Mouse (Mus musculus) neural tube, embryonic 12.5 days (tissue): ENCODE measurements around the gene Casr. TPM values are rescaled to one million over a fixed set of nuclear protein-coding genes. Genes with fewer than 3 reads are reported as not detected.

Source experiments
- ATAC-seq: fragments of 200-750 bp; cut with Nextera tagmentation; 2 replicates; pipeline ENCODE4 v1.8.0; 2017; ENCODE audit warnings: low read depth, mild to moderate bottlenecking, moderate TSS enrichment, moderate library complexity; ENCODE audit not compliant: low FRiP score
- H3K27ac ChIP-seq: fragments of 300-500 bp; sonication (generic); 2 replicates; pipeline ENCODE4 v1.5.1; 2016
- H3K27me3 ChIP-seq: fragments of 300-500 bp; sonication (generic); replicated peaks from 2 replicates; pipeline ENCODE4 v1.6.1; 2016; ENCODE audit warnings: mild to moderate bottlenecking
- H3K36me3 ChIP-seq: fragments of 300-500 bp; sonication (generic); 2 replicates; pipeline ENCODE4 v1.6.1; 2016; ENCODE audit warnings: mild to moderate bottlenecking
- H3K4me1 ChIP-seq: fragments of 300-500 bp; sonication (generic); 2 replicates; pipeline ENCODE4 v1.6.1; 2016
- H3K4me2 ChIP-seq: fragments of 300-500 bp; sonication (generic); replicated peaks from 2 replicates; pipeline ENCODE4 v1.6.1; 2016; ENCODE audit warnings: mild to moderate bottlenecking
- H3K4me3 ChIP-seq: fragments of 300-500 bp; sonication (generic); 2 replicates; pipeline ENCODE4 v1.5.1; 2016
- H3K9ac ChIP-seq: fragments of 300-500 bp; sonication (generic); 2 replicates; pipeline ENCODE4 v1.6.1; 2016; ENCODE audit warnings: mild to moderate bottlenecking
- H3K9me3 ChIP-seq: fragments of 300-500 bp; sonication (generic); 2 replicates; pipeline ENCODE4 v1.6.1; 2016; ENCODE audit warnings: mild to moderate bottlenecking
- WGBS: fragments of 180-500 bp; shearing (Covaris S2); methylation state at CpG from one replicate; pipeline ENCODE4 v1.1.7; 2016; 5-methylcytosine and 5-hydroxymethylcytosine counted together
- polyA plus RNA-seq: library from polyadenylated mRNA; unstranded; fragments of >200 nt; fragmentation: Nextera tagmentation; extraction: Ambion mirVana; gene quantifications from 2 replicates; pipeline ENCODE4 v1.2.1, GENCODE M21; 2016

The Casr gene
- polyA plus RNA-seq, 1 experiment from 2014 or later: not detected

DNA sequence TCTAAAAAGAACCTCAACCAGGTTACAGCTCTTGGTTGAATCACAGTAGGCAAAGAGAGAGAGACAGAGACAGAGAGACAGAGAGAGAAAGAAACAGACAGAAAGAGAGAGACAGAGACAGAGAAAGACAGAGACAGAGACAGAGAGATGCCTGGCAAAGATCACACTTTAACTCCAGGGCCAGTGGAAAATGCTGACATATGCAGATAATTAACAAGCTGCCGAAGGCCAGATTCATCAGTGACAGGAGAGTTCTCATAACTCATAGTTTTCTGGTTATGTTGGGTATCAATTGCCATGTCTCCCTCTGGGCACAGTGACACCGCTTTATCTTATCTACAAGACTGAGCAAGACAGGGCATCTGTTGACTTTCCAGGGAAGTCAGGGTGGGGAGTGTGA lies 94.0 kb downstream of the Casr start:
- no peaks in the 10 kb centered on the region for H3K9me3 ChIP-seq
- no peak for ATAC-seq
- no peaks in the 10 kb centered on the region for H3K4me1 ChIP-seq

DNA sequence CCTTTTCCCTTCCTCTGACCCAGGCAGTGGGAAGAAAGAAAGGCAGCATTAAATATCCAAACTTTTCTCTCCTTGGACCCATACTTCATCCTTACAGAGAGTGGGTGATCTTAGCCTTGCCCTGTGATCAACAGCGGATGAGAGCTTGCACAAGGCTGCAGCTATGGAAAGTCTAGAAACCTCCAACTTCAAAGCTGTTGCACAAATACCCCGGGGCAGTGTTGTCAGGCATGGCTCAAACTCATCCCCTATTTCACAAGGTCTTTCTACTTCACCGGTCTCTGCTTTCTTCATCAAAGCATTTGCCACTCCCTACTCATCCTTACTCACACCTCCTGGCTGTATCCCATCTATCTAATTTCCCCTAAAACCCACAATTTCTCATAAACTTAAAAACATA lies 96.5 kb downstream of the Casr start:
- no peaks in the 10 kb centered on the region for H3K27me3 ChIP-seq
- 88% methylated on average over 3 of the region's 3 CpGs for WGBS
- H3K4me2 ChIP-seq: no peak overlapping the region
- no peaks in the 10 kb centered on the region for H3K36me3 ChIP-seq
- no peaks in the 10 kb centered on the region for H3K4me1 ChIP-seq
- H3K9me3 ChIP-seq: no peaks in the 10 kb centered on the region
- no peak overlapping the region for H3K4me3 ChIP-seq
- no peak overlapping the region for H3K9ac ChIP-seq
- H3K27ac ChIP-seq: no peak overlapping the region
- no peak for ATAC-seq

More for the DNA sequence above, 94.0 kb downstream of the Casr start:
- no peaks in the 10 kb centered on the region for H3K36me3 ChIP-seq
- H3K27ac ChIP-seq: no peak overlapping the region
- H3K9ac ChIP-seq: no peak overlapping the region
- H3K4me3 ChIP-seq: no peak overlapping the region
- H3K27me3 ChIP-seq: no peaks in the 10 kb centered on the region
- WGBS: 87% methylated on average over 2 of the region's 2 CpGs
- no peak overlapping the region for H3K4me2 ChIP-seq

DNA sequence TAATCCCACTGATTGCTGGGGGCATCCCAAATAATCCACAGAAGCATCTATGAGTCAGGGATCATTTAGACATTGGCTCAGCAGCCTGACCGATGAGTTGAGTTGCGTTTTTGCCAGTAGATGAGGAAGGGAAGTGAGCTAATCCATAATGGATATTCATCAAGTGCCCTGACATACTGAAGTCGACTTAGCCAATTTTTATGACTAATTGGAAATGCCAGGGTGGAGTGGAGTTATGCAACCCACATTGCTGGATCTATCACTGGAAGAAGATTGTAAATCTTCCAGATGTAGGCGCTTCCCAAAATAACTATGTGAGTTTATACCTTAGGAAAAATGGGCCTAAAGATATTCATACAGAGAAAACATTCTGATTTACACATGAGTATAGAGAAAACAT lies 97.9 kb downstream of the Casr start:
- no peaks in the 10 kb centered on the region for H3K36me3 ChIP-seq
- H3K27me3 ChIP-seq: no peaks in the 10 kb centered on the region
- H3K9me3 ChIP-seq: no peaks in the 10 kb centered on the region
- H3K4me3 ChIP-seq: no peak overlapping the region
- WGBS: 87% methylated on average over 4 of the region's 4 CpGs
- H3K27ac ChIP-seq: no peak overlapping the region
- no peak for ATAC-seq
- no peak overlapping the region for H3K9ac ChIP-seq
- no peak overlapping the region for H3K4me2 ChIP-seq
- H3K4me1 ChIP-seq: no peaks in the 10 kb centered on the region

DNA sequence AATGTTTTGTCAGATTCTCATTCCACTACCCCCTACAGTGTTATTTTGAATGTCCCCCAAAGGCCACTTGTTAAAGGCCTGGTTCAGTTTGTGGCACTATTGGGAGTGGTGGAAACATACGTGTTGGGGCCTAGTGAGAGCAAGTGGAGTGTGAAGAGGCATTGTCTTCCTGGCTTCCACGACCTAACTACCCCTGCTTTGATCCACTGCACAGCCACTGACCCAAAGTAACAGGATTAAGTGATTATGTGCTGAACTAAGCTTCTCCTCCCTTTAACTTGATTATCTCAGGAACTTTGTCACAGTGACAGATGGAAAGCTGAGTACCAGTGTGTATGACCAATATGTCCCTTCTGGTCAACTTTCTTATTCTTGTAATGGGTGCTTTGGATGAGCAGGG lies 101.5 kb downstream of the Casr start:
- Histone ChIP-seq H3K4me2 (no peak overlapping the region), H3K9me3 (no peaks in the 10 kb centered on the region), H3K27ac (no peak overlapping the region), H3K36me3 (no peaks in the 10 kb centered on the region), H3K27me3 (no peaks in the 10 kb centered on the region), H3K4me3 (no peak overlapping the region), H3K9ac (no peak overlapping the region), H3K4me1 (no peaks in the 10 kb centered on the region)
- ATAC-seq: no peak
- 16% methylated on average over 2 of the region's 2 CpGs for WGBS

DNA sequence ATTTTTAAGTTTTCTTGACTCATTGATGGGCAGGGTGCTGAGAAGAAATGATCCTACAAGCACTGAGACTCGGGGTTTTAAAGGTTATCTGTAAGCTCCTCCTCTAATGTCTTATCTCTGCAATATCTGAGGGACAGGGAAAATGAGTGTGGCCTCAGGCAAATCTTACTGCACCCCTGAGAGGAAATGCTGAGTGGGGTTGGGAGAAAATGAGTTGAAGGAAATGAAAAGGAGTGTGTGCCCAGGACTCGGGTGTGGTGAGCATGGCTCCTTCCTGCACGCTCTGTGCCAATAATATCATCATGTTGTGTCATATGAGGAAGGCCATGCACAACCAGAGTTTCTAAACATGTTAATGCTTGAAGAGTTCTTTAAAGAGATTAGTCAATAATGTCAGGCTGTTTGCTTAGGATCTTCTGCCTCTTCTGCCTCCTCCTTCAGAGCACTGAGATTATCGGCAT lies 106.6 kb downstream of the Casr start, which contains the start of gene Stfa3:
Stfa3 (minus strand) TSS at position 51 of the 461 bp plus-strand sequence.
- no peaks in the 10 kb centered on the region for H3K27me3 ChIP-seq
- no peaks in the 10 kb centered on the region for H3K9me3 ChIP-seq
- ATAC-seq: no peak
- WGBS: 91% methylated on average over 4 of the region's 4 CpGs
- H3K4me3 ChIP-seq: no peak within 1 kb of the TSS
- H3K4me1 ChIP-seq: no peaks in the 10 kb centered on the region
- no peak within 1 kb of the TSS for H3K4me2 ChIP-seq
- no peak within 1 kb of the TSS for H3K27ac ChIP-seq
- no peak within 1 kb of the TSS for H3K9ac ChIP-seq
- no peaks in the 10 kb centered on the region for H3K36me3 ChIP-seq

Other genes with a start within 250 kb of the Casr start
- gene BC117090, start 227.8 kb downstream of the Casr start, polyA plus RNA-seq: not detected in 2 replicates
- gene BC100530, start 194.4 kb downstream of the Casr start, polyA plus RNA-seq: 4.5 and 5.9 TPM in 2 replicates
- gene Stfa2, start 153.7 kb downstream of the Casr start, polyA plus RNA-seq: 0.79 and 0.98 TPM in 2 replicates
- gene Stfa3, start 106.7 kb downstream of the Casr start, polyA plus RNA-seq: 0.78 and 1.1 TPM in 2 replicates
- 1.00 and 1.2 TPM in 2 replicates for gene Cd86, start 103.9 kb upstream of the Casr start, polyA plus RNA-seq
- gene Ildr1, start 131.8 kb upstream of the Casr start, polyA plus RNA-seq: 0.15 TPM in 1 of 2 replicates, not detected in the other
- gene Slc15a2, start 222.8 kb upstream of the Casr start, polyA plus RNA-seq: 4.8 and 5.8 TPM in 2 replicates